Mouse (Mus musculus): ENCODE results near the gene Polr2f. TPM values are rescaled to one million over a fixed set of nuclear protein-coding genes. Genes with fewer than 3 reads are reported as not detected.

The Polr2f gene
- total RNA-seq, 2 experiments from 2014 or later, result 98.4 to 106 TPM

DNA sequence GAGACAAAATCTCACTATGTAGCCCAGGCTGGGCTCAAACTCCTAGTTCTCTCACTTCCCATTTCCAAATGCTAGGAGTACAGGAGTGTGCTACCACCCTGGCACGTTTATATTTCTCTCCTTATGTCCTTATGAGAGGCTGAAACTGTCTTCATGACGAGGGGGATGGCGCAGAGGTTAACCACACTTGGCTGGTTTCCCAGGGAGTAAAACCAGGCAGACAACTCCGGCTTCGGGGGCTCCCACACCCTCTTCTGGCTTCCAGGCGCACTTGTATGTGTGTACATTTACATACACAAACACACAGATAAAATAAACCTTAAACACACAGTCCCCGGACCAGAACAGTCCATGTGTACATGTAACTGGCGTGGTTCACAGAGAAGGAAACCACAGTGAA is 3.2 kb downstream of the Polr2f start:
- intact Hi-C loops (cut with DNase I), result no loop called here
- no peak for DNase-seq (ENCODE audit: low spot score in 2 of 2)

DNA sequence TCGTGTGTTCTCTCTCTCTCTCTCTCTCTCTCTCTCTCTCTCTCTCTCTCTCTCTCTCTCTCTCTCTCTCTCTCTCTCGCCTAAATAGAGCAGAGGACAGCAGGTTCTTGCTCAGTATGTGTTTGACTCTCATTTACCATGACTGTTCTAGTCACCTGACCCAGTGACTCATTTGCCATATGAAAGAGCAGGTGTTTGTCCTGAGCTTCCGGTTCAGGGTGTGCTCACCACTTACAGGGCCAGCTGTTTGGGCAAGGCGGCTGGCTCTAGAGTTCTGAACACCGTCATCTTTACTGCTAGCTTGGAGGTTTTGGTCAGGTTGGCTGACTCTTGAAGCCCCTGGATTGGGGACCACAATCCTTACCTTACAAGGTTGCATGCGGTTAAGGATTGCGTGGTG is 4.7 kb downstream of the Polr2f start:
- intact Hi-C loops (cut with DNase I), result loop anchor here (5.0 kb wide), 1 partner anchor 53 kb away; no protein-coding TSS in a partner anchor
- no peak for DNase-seq (ENCODE audit: low spot score in 2 of 2)

DNA sequence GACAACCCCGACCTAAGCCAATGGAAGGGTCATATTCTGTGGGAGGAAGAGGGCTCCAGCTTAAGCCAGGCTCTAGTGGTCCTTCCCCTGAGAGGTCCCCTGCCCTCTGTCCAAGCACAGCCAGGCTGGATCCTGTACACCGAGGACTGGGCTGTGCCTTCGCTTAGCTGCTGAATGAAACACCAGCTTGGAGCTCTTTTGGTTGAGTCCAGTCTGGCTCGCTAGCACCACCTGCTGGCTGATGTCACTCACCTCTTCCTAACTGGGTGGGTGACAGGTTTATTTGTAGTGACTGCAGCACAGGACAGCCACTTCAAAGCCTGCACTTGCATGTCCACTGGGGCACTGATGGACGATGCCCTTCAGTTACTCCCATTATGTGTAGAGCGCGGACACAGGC is 7.7 kb downstream of the Polr2f start:
- DNase-seq (ENCODE audit: low spot score in 2 of 2), result peak; percentile 73
- intact Hi-C loops (cut with DNase I), result loop anchor here (5.0 kb wide), 1 partner anchor 56 kb away; no protein-coding TSS in a partner anchor

DNA sequence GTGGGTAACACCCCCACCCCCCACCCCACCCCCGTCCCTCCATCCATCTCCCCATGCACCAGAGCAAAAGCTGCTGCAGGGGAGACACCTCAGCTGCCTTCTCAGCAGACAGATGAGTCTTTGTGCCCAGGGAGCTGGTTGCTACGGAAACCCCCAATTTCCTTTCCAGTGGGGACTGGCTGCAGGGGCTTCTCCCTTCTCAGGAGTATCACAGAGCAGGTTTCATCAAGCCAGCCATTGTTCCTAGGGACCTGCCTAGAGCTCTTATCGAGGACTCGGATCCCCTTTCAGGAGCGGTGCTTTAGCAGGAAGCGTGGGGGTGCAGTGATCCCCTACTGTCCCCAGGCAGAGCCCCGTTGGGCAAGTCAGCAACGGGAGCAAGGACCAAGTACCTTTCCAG is 11.1 kb downstream of the Polr2f start:
- no peak for DNase-seq (ENCODE audit: low spot score in 2 of 2)
- intact Hi-C loops (cut with DNase I), result no loop called here

DNA sequence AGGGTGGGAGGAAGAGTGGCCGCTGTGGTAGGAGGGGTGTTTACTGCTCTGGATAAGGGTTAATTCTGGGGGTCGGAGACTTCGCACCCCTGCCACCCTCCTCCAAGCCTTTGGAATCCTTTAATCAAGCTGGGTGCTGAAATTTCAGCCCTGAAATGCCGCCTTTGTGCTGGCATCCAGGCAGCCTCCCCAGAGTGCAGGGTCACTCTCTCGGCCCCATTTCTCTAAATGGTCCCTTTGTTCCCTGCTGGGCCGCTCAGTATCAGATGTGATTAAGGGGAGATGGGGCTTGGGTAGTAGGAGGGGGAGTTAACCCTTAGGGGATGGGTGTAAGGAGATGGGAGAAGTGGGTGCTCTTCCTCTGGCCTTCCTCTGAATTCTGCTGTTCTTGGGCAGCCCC is 11.9 kb downstream of the Polr2f start:
- intact Hi-C loops (cut with DNase I), result no loop called here

DNA sequence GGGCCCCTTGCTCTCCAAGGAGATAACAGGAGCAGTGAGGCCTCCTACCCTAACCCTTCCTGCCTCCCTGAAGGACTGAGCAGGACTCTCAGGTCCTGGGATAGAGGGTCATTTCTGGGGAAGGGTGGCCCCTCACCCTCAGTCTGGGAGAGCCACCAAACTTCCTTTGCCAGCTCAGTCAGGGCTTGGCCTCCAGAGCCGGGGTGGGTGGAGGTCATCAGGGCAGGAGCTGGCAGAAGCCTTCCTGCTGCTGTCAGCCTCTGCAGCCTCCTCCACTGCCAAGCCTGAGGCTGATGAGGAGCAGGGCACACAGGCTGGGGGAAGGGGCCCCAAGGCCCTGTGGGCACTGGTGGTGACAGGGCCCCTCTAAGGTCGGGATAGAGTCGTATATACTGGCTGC is 14.8 kb downstream of the Polr2f start:
- intact Hi-C loops (cut with DNase I), result no loop called here
- no peak for DNase-seq (ENCODE audit: low spot score in 2 of 2)

More for the DNA sequence above, 11.9 kb downstream of the Polr2f start:
- DNase-seq (ENCODE audit: low spot score in 2 of 2), result peak in 1 of 2 experiments; percentile 23

DNA sequence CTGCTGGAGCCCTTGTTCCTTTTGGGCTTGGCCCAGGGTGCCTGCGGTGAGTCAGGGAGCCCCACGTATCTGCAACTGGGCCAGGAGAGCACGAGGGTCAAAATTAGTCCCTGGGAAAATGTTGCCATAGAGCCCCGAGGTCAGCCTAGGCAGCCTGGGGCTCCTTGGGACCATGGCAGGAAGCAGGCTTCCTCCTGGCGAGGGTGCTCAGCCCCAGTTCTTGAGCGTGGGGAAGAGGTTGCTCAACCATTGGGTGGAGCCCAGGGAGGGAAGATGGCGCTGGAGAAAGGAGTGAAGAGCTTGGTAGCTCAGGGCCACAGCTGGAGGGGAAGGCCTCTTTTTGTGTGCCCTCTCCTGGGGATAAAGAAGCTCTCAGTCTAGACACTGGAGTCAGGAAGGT is 21.5 kb downstream of the Polr2f start:
- DNase-seq (ENCODE audit: low spot score in 2 of 2), result no peak
- intact Hi-C loops (cut with DNase I), result no loop called here

DNA sequence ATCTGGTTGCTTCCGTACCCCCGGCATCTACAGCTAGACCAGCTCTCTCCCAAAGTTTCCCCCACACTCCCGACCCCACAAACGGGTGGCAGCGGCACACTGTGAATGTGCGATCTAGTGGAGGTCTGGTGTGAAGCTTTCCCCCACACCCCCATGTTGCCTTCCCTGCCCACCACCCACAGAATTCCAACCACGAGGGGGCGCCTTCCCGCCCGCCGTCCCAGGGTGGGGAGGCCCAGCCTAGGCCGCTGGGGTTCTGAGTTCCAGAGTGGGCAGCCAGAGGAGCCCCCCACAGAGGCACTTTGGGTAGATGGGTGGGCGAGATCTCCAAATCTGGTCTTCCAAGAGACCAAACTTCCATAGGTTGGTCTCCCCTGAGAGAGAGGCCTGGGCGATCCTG is 22.0 kb downstream of the Polr2f start:
- DNase-seq (ENCODE audit: low spot score in 2 of 2), result no peak
- intact Hi-C loops (cut with DNase I), result no loop called here

DNA sequence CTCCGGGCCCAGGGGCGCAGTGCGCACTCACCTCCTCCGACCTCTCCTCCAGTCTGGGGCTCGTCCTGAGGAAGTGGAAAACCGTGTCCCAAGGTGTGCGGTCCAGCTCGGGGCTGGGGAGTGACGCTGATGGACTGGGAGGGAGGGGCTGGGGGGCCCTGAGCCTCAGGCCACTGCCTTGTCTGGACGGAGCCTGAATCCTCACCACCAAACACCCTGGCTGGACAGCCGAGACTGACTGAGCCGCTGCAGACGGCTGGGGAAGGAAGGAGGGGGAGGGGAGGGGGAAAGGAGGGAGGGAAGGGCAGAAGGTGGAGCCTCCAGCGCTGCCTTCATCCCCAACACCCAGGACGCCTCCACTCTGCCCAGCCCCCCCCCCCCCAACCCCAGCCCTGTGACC is 23.4 kb downstream of the Polr2f start:
- intact Hi-C loops (cut with DNase I), result no loop called here

DNA sequence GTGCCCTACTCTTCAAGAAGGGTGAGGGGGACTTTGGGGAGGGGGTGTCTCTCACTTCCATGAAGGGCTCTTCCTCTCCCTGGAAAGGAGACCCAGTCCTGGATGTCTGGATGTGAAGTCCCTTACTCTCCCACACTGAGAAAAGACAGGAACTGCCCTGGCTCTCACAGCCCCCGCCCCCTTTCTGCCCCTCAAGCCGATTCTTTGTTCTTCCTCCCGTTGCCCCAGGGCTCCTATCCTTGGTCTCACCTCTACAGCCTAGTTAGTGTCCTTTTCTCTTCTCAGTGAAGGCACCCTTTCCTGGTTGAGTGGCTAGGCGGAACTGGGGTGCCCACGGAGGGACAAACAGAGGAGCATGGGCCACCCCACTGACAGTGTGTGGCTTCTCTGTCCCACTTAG is 24.3 kb downstream of the Polr2f start, which contains the start of gene Sox10:
Gene Sox10 (minus strand): TSS at position 101 of the 400 bp plus-strand sequence.
- no peak for DNase-seq (ENCODE audit: low spot score in 2 of 2)
- intact Hi-C loops (cut with DNase I), result no loop called here

More for the DNA sequence above, 23.4 kb downstream of the Polr2f start:
- no peak for DNase-seq (ENCODE audit: low spot score in 2 of 2)

DNA sequence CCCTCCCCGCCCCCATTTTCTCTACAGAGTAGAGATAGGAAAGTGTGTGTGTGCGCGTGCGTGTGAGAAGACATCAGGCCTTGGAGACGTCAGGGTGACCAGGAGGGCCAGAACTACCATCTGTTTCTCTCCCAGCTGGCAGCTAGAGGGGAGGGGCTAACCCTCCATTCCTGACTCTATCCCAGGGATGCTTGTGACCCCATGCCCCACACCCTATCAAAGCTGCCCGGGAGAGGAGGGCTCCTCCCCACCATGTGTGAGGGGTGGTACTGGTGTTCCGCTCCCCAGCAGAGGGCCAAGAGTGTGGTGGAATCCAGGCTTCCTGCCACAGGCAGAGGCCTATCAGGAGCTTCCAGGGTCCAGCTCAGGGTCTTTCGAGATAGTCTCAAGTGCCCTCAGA is 25.9 kb downstream of the Polr2f start:
- intact Hi-C loops (cut with DNase I), result no loop called here

DNA sequence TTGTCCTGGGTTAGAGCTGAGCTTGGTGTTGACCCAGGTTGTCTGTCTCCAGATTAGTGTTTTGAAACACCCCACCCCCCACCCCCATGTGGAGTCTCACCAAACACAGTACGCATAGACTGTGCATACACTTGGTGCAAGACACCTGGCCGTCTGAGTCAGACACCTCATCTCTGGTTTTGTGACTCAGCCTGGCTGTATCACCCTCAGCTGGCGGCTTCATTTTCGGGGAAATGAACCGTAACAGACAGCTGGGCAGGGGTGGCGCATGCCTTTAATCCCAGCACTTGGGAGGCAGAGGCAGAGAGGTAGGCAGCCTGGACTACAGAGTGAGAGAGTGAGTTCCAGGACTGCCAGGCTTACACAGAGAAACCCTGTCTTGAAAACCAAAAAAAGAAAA is 36.1 kb downstream of the Polr2f start:
- intact Hi-C loops (cut with DNase I), result no loop called here
- DNase-seq (ENCODE audit: low spot score in 2 of 2), result no peak

More for the DNA sequence above, 25.9 kb downstream of the Polr2f start:
- DNase-seq (ENCODE audit: low spot score in 2 of 2), result peak in 1 of 2 experiments; percentile 14

DNA sequence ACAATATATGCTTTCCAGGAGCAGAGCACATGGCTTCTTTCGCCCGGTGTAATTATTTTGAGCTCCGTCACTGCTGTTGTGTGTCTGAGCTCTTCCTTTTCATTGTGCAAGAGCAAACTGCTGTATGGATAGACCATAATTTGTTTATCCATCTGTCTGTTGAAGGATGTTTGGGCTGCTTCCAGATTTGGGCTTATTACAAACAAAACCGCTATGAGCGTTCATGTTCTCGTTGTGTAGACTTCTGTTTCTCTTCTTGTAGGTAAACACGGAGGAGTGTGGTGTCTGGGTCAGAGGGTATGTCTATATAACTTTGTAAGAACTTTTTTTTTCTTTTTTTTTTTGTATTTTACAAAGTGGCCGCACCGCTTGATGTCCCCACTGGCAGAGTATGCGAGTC is 44.4 kb downstream of the Polr2f start:
- DNase-seq (ENCODE audit: low spot score in 2 of 2), result no peak
- intact Hi-C loops (cut with DNase I), result no loop called here

DNA sequence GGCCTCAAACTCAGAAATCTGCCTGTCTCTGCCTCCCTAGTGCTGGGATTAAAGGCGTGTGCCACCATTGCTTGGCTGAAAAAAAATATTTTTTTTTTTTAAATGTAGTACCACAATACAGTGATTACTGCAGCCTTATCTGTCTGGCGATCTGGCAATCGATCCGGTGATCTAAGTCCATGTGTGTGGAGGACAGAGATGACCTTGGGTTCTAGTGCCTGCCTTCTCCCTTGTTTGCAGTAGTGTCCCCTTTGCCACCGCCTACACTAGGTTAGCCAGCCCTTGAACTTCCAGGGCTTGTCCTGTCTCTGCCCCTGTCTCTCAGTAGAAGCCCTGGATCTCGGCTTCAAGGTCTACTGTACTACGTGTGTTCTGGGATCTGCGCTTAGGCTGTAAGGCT is 47.0 kb downstream of the Polr2f start:
- DNase-seq (ENCODE audit: low spot score in 2 of 2), result no peak
- intact Hi-C loops (cut with DNase I), result no loop called here

DNA sequence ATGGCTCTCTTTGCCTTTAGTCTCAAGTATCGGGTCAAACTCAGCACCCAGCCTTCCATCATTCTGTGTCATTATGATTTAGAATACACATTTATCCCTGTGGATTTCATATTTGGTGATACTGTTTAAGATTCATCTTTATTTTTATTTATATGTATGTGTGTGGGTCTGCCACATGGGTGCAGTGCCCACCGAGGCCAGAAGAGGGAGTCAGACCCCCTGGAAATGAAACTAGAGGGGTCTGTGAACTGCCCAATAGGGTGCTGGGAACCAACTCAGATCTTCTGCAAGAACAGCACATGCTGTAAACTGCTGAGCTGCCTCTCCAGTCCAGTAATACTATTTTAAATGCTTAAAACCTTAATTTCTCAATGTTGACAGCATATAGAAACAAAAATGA is 50.6 kb downstream of the Polr2f start:
- DNase-seq (ENCODE audit: low spot score in 2 of 2), result no peak

DNA sequence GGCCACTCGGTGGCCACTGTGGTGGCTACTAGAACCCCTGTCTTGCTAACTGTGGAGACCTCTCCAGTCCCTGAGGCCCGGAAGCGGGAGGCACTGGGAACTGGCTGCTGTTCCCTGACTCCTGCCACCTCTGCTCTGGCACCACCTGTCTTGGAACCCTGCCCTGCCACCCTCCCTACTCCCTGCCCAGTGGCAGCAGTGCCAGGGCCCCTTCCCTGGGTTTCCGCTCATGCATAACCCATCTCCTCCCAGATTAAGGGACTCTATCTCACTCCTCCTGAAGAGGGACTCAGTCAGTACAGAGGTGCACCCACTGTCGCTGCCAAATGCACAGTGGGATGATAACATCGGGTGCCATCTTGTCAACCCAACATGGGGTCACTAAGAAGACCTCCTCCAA is 51.6 kb downstream of the Polr2f start:
- intact Hi-C loops (cut with DNase I), result no loop called here

More for the DNA sequence above, 50.6 kb downstream of the Polr2f start:
- intact Hi-C loops (cut with DNase I), result no loop called here

DNA sequence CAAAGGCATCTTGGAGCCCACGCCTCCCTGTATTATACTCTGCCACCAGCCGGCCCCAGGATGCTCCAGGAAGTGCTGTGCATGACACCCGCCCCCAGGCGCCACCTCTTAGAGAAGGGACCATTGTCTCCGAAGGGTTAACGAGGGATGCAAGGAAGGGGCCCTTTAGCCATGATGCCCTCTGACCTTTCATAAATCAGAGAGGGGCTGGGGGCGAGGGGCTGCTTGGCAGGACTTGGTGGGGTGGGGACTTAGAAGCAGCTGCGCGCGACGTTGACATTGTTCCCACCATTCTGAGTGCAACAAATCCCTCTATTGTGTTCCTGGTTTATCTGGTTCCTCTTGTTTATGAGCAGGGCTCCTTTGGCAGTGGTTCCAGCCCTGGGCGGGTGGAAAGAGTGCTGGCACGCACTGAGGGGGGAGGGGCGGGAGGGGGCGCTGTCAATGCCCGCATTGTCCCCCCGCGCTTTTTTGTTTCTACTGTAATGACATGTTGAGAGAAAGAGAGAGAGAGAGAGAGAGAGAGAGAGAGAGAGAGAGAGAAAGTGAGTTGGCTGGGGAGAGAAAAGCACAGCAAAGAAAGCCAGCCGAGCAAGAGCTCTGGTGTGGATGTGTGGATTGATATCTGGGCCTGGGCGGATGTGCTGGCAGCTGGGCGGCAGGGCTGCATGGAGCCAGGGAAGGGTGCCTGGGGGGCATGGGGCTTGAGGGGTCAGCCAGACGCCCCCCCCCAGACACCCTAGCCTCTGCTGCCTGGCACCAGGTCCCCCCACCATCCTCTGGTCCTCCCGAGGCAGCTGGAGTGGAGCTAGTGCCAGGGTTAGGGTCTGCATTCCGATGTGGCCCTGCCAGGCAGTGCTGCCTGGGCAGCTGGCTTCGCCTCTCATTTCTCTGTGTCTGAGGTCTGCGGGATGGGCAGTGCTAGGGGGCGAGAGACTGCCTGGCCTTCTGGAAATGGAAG is 52.4 kb downstream of the Polr2f start:
- intact Hi-C loops (cut with DNase I), result no loop called here
- peak; percentile 27 to 53 for DNase-seq (ENCODE audit: low spot score in 2 of 2)

More for the DNA sequence above, 51.6 kb downstream of the Polr2f start:
- DNase-seq (ENCODE audit: low spot score in 2 of 2), result no peak

DNA sequence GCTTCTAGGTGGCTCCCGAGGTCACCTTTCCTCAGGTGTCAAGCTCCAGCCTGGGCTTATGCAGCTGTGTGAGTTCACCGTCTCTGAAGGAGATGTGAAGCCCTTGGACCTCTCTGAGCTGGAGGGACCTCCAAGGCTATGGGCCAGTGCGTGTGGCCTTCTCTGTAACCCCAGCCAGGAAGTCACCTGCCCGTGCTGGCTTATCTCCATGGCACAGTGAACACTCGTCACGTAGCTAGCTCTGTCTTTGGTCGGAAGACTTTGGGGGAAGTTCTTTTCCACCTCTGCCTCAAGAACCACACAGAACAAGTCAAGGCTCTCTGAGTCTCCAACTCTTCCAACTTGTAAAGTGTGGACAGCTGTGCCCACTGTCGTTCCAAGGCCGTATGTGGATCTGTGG is 53.2 kb downstream of the Polr2f start:
- no peak for DNase-seq (ENCODE audit: low spot score in 2 of 2)
- intact Hi-C loops (cut with DNase I), result no loop called here

DNA sequence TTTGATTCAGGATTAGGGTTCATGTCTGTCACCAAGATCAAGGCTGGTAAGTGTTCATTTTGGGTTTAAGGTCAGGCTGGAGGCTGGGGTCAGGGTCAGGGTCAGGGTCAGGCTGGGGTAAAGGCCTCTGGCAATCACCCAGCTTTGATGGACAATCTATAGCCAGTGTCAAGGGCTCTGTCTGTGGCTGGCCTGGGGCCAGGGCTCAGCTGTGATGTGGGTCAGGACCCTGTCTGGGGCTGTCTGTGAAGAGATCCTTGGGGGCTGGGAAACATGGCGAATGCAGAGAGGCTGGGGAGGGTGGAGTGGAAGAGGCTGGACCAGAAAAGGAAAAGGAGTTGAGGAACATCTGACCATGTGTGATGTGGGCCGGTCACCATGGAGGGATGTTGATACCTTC is 54.1 kb downstream of the Polr2f start:
- intact Hi-C loops (cut with DNase I), result no loop called here
- no peak for DNase-seq (ENCODE audit: low spot score in 2 of 2)

DNA sequence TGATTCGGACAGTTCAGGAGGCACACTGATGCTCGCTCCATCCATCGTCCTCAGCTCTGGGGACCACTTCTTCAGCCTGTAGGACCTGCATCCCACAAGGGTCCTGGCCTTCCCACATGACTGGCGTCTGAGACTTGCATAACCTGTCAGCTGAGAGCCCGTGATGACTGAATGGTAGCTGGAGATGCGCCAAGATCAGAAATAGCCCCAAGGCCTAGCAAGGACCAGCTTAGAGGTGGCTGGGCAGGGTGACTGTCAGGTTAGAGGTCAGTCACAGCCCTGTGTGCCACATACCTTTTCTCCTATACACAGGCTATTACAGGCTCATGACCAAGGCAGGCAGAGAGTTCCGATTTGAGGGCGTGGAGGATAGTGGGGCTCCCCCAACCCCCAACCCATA is 54.7 kb downstream of the Polr2f start:
- intact Hi-C loops (cut with DNase I), result no loop called here
- DNase-seq (ENCODE audit: low spot score in 2 of 2), result no peak

DNA sequence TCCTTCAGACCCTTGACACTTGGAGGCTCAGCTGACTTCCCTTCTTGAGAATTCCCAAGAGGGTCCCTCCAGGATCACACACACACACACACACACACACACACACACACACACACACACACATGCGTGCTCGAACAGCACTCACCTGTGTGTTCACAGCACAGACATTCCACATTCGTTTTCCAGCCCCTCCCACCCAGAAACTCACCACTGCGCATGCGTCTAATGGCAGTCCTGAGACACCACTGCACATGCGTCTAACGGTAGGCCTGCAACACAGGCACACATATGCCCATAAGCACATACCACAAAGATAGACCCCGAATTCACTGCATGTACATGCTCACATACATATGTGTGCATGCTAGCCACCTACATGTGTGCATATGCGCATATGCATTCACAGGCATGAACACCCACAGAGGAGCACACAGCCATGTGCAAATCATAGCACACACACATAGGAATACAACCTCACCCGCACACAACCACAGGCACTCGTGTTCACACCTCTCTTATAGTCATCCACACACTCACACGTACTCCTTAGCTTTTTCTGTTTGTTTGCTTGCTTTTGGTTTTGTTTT is 58.7 kb downstream of the Polr2f start:
- DNase-seq (ENCODE audit: low spot score in 2 of 2), result no peak
- intact Hi-C loops (cut with DNase I), result no loop called here

Measured in left cerebral cortex, postnatal 25 days (tissue).